Mouse (Mus musculus): ENCODE data around the gene Aldh16a1.

GRCm38 (mm10) chr7:45121966-45122365 is 32.4 kb downstream of the Aldh16a1 start:
- TF ChIP-seq CTCF (conservative IDR thresholded peaks at IDR 0.05 in 1 of 2, IDR thresholded peaks at IDR 0.05 in 1 of 2; ENCODE audit: low read depth in 2 of 2, low read length in 2 of 2) (no peak), RCOR1 (conservative IDR thresholded peaks at IDR 0.05; ENCODE audit: low read depth, low read length) (no peak), ZNF384 (IDR thresholded peaks at IDR 0.05; ENCODE audit: low read depth, low read length) (no peak), JUND (conservative IDR thresholded peaks at IDR 0.05; ENCODE audit: low read depth, low read length) (no peak), EP300 (IDR thresholded peaks at IDR 0.05; ENCODE audit: low read length) (no peak), CHD1 (IDR thresholded peaks at IDR 0.05; ENCODE audit: low read depth, low read length) (no peak), POLR2AphosphoS2 (IDR thresholded peaks at IDR 0.05; ENCODE audit: low read depth, low read length) (no peak)

All from CH12.LX (cell line).